Mouse (Mus musculus) testis, adult 2 months (tissue): Measurements from ENCODE around the gene Zdhhc14. TPM values are rescaled to one million over a fixed set of nuclear protein-coding genes. Genes with fewer than 3 reads are reported as not detected.
A peak's percentile ranks its signal among the peaks of the same experiment; 100 is the strongest.
"Not testable (repeated sequence)": the region's sequence is repeated elsewhere in the genome, so short reads cannot be mapped to it uniquely, and the experiment has no call there.

ENCODE experiments used
- H3K27ac ChIP-seq: fragments of 200-500 bp; 2 replicates; pipeline ENCODE4 v1.5.1; 2012; ENCODE audit warnings: low read depth, low read length; ENCODE audit not compliant: control insufficient read depth, insufficient read depth
- H3K27me3 ChIP-seq: fragments of 200-500 bp; 2 replicates; pipeline ENCODE4 v1.6.1; 2012; ENCODE audit warnings: mild to moderate bottlenecking, low read length, moderate library complexity; ENCODE audit not compliant: control insufficient read depth, insufficient read depth
- H3K36me3 ChIP-seq: fragments of 200-500 bp; 2 replicates; pipeline ENCODE4 v1.6.1; 2012; ENCODE audit warnings: mild to moderate bottlenecking, low read length; ENCODE audit not compliant: control insufficient read depth, insufficient read depth
- H3K4me1 ChIP-seq: fragments of 200-500 bp; 2 replicates; pipeline ENCODE4 v1.6.1; 2012; ENCODE audit warnings: low read length; ENCODE audit not compliant: control insufficient read depth, insufficient read depth
- H3K4me3 ChIP-seq: fragments of 200-500 bp; 2 replicates; pipeline ENCODE4 v1.5.1; 2012; ENCODE audit warnings: low read depth, mild to moderate bottlenecking, low read length, moderate library complexity, mixed read lengths; ENCODE audit not compliant: control insufficient read depth
- CTCF ChIP-seq: fragments of 200-500 bp; IDR thresholded peaks from 2 replicates; pipeline ENCODE4 v1.5.1; 2012; ENCODE audit warnings: low read depth, mild to moderate bottlenecking, inconsistent platforms, low read length, moderate library complexity; ENCODE audit not compliant: control insufficient read depth, insufficient read depth, insufficient replicate concordance
- POLR2A ChIP-seq: fragments of 200-500 bp; IDR thresholded peaks from 2 replicates; pipeline ENCODE4 v1.6.1; 2012; ENCODE audit warnings: low read depth, mild to moderate bottlenecking, inconsistent platforms, low read length, moderate library complexity; ENCODE audit not compliant: control insufficient read depth
- polyA plus RNA-seq: library from polyadenylated mRNA; depleted of rRNA; stranded (reverse); fragments of >200 nt; gene quantifications from 2 replicates; pipeline ENCODE4 v1.2.3, GENCODE M21; 2012

The Zdhhc14 gene
- polyA plus RNA-seq, 1 experiment, result 3.9 TPM

DNA sequence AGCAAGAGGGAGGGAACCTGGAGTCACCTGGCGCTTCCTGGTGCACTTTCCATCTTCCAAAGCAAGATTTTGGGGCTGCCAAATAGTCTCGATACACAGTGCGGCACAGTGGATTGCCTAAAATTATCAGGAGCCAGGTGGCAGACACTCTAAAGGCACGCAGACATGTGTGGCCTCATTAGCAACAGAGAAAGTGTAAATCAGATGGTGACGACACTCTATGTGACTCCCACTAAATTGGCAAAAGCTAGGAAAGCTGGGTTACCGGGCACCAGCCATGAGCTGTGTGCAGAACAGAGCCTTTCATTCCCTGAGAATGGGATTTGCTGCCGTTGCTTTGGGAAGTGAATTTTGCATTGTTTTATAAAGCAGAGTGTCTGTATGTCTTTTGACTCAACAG is 115.0 kb downstream of the Zdhhc14 start:
- TF ChIP-seq POLR2A, result no peak
- no peak for TF ChIP-seq CTCF
- no peak overlapping the region for H3K4me3 ChIP-seq
- H3K27ac ChIP-seq, result no peak overlapping the region
- H3K36me3 ChIP-seq, result no peaks in the 10 kb centered on the region
- no peaks in the 10 kb centered on the region for H3K27me3 ChIP-seq
- no peaks in the 10 kb centered on the region for H3K4me1 ChIP-seq

- Histone ChIP-seq H3K27ac (no peak overlapping the region), H3K36me3 (no peaks in the 10 kb centered on the region), H3K4me1 (no peaks in the 10 kb centered on the region), H3K4me3 (no peak overlapping the region), H3K27me3 (no peaks in the 10 kb centered on the region)
- TF ChIP-seq POLR2A, result no peak
- no peak for TF ChIP-seq CTCF
Measured at GRCm38 (mm10) chr17:5609875-5610552, 117.7 kb downstream of the Zdhhc14 start.

DNA sequence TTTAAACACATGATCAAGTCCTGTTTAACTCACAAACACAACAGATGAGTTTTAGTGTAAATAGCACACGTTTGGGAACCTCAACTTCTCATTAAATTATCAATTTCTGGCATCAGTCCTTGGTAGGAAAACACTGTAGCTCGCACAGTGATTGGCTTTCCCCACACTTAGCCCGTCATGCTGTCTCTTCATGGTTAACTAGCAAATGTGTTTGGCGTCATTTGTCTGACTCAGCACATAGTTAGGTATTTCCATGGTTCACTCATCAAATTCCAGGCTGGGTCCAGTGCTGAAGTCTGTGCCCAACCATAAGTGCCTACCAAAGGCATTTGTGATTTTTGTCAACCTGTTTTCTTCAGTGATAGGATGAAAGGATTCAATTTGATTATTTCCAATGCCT is 119.9 kb downstream of the Zdhhc14 start:
- Histone ChIP-seq H3K4me1 (no peaks in the 10 kb centered on the region), H3K4me3 (no peak overlapping the region), H3K27me3 (no peaks in the 10 kb centered on the region), H3K36me3 (no peaks in the 10 kb centered on the region), H3K27ac (no peak overlapping the region)
- TF ChIP-seq CTCF (no peak), POLR2A (no peak)

GRCm38 (mm10) chr17:5614771-5615318 is 122.5 kb downstream of the Zdhhc14 start:
- Histone ChIP-seq H3K27ac (peak overlapping the region; percentile 12; the same call in 1 of the 2 replicates), H3K4me1 (no peaks in the 10 kb centered on the region), H3K27me3 (no peaks in the 10 kb centered on the region), H3K36me3 (no peaks in the 10 kb centered on the region), H3K4me3 (no peak overlapping the region)
- TF ChIP-seq CTCF, result no peak
- no peak for TF ChIP-seq POLR2A

- Histone ChIP-seq H3K27me3 (no peaks in the 10 kb centered on the region), H3K4me3 (no peak overlapping the region), H3K36me3 (no peaks in the 10 kb centered on the region), H3K4me1 (no peaks in the 10 kb centered on the region), H3K27ac (no peak overlapping the region)
- TF ChIP-seq POLR2A (no peak), CTCF (no peak)
Measured at GRCm38 (mm10) chr17:5621626-5622591, 129.6 kb downstream of the Zdhhc14 start.

GRCm38 (mm10) chr17:5622764-5623163 is 130.4 kb downstream of the Zdhhc14 start:
- Histone ChIP-seq H3K4me3 (no peak overlapping the region), H3K4me1 (peaks cover 2% of the 10 kb centered on the region; the same call in 1 of the 2 replicates), H3K27ac (no peak overlapping the region), H3K36me3 (no peaks in the 10 kb centered on the region), H3K27me3 (no peaks in the 10 kb centered on the region)
- TF ChIP-seq POLR2A (no peak), CTCF (no peak)

GRCm38 (mm10) chr17:5623181-5623580 is 130.8 kb downstream of the Zdhhc14 start:
- H3K4me3 ChIP-seq, result no peak overlapping the region
- TF ChIP-seq CTCF, result no peak
- peaks cover 2% of the 10 kb centered on the region; the same call in 1 of the 2 replicates for H3K4me1 ChIP-seq
- no peaks in the 10 kb centered on the region for H3K36me3 ChIP-seq
- no peaks in the 10 kb centered on the region for H3K27me3 ChIP-seq
- no peak overlapping the region for H3K27ac ChIP-seq

- H3K4me3 ChIP-seq, H3K36me3 ChIP-seq, H3K27me3 ChIP-seq, H3K27ac ChIP-seq, H3K4me1 ChIP-seq: not testable (repeated sequence)
Measured at GRCm38 (mm10) chr17:5624815-5625214, 132.5 kb downstream of the Zdhhc14 start.
